Mouse (Mus musculus) bone marrow, adult 2 months (tissue): ENCODE results near the gene Cacna2d2. TPM values are rescaled to one million over a fixed set of nuclear protein-coding genes. Genes with fewer than 3 reads are reported as not detected.

Experiments
- H3K27ac ChIP-seq: fragments of 200-500 bp; 2 replicates; pipeline ENCODE4 v1.5.1; 2012; ENCODE audit warnings: low read depth, mild to moderate bottlenecking, control low read depth, inconsistent platforms, low read length; ENCODE audit not compliant: control insufficient read depth, poor library complexity, insufficient read depth
- H3K4me1 ChIP-seq: fragments of 200-500 bp; 2 replicates; pipeline ENCODE4 v1.6.1; 2011; ENCODE audit warnings: low read length; ENCODE audit not compliant: control insufficient read depth, insufficient read depth
- H3K4me3 ChIP-seq: fragments of 200-500 bp; replicated peaks from 2 replicates; pipeline ENCODE3; 2011; ENCODE audit warnings: mild to moderate bottlenecking, low read depth, low read length, control low read depth; ENCODE audit not compliant: control insufficient read depth
- CTCF ChIP-seq: fragments of 200-500 bp; IDR thresholded peaks from 2 replicates; pipeline ENCODE4 v1.5.1; 2011; ENCODE audit warnings: low read length, control low read depth; ENCODE audit not compliant: control insufficient read depth, insufficient read depth
- POLR2A ChIP-seq: fragments of 200-500 bp; IDR thresholded peaks from 2 replicates; pipeline ENCODE4 v1.6.1; 2011; ENCODE audit warnings: low read depth, mild to moderate bottlenecking, control low read depth, low read length, borderline replicate concordance; ENCODE audit not compliant: control insufficient read depth
- WGBS: fragments of 180-500 bp; shearing (Covaris S2); methylation state at CpG from one replicate; pipeline ENCODE4 v1.1.7; 2018; 5-methylcytosine and 5-hydroxymethylcytosine counted together
- polyA plus RNA-seq: library from polyadenylated mRNA; stranded (reverse); fragments of >200 nt; gene quantifications from 2 replicates; pipeline ENCODE4 v1.2.4, GENCODE M21; 2011; ENCODE audit warnings: low replicate concordance; ENCODE audit not compliant: missing spikeins, insufficient read depth, insufficient read length

The Cacna2d2 gene
- polyA plus RNA-seq, 1 experiment: not detected

DNA sequence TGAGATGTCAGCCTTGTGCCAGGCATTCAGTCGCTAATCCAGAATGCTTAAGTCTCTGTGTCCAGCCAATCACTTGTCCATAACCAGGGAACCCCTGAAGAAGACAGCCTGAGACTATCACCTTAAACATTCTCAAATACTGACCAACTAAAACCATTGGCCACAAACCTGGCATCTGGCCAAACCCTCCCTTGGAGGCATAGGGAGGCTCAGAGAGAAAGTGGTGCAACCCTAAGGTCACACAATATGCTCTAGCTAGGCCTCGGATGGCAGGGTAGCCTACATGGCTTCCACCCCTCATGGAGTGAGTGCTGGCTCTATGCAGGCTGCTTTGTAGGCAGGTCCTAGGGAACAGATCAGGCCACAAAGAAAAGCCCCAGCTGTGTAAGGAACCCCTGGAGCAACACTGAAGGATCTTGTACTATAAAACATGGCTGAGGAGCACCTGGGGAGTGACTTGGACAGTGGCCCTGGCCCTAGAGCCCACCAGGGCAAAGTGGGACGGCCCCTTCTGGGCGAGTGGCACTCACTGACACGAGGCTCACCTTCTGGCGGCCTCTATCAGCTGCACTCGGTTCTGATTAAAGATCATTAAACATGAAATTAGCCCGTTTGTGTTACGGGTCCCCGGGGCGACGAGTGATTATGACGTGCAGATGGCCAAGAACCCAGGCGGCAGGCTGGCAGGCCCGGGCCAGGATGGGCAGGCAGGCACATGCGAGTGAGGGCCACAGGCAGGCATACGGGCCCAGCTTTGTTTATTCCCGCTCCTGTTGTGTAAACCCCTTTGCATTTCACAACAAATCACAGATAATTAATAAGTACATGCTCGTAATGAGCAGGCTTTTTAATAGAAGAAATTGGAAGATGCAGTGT lies 105.5 kb downstream of the Cacna2d2 start:
- WGBS: 80% methylated on average over 19 of the region's 19 CpGs
- Histone ChIP-seq H3K4me3 (no peak overlapping the region), H3K27ac (no peak overlapping the region), H3K4me1 (no peaks in the 10 kb centered on the region)
- no peak for TF ChIP-seq CTCF
- no peak for TF ChIP-seq POLR2A

DNA sequence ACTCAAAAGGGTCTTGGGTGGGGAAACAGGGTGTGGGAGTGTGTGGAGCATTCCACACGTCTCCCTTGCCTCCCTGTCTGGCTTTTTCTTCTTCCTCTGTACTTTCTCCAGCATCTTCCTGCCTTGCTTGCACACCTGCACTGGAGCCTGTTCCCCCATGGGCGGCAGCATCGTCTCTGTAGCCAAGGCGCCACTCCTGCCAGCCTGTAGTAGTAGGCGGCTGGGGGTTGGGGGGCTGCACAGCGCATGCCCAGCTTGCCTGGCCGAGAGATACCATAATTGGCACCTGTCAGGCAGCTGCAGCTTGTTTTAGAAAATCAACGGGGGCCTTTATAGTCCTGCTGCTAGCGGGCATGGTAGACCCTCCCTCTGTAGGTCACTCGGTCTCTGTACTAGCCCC lies 108.9 kb downstream of the Cacna2d2 start:
- no peaks in the 10 kb centered on the region for H3K4me1 ChIP-seq
- no peak overlapping the region for H3K27ac ChIP-seq
- 52% methylated on average over 10 of the region's 10 CpGs for WGBS
- no peak for TF ChIP-seq POLR2A
- TF ChIP-seq CTCF: no peak
- H3K4me3 ChIP-seq: no peak overlapping the region

DNA sequence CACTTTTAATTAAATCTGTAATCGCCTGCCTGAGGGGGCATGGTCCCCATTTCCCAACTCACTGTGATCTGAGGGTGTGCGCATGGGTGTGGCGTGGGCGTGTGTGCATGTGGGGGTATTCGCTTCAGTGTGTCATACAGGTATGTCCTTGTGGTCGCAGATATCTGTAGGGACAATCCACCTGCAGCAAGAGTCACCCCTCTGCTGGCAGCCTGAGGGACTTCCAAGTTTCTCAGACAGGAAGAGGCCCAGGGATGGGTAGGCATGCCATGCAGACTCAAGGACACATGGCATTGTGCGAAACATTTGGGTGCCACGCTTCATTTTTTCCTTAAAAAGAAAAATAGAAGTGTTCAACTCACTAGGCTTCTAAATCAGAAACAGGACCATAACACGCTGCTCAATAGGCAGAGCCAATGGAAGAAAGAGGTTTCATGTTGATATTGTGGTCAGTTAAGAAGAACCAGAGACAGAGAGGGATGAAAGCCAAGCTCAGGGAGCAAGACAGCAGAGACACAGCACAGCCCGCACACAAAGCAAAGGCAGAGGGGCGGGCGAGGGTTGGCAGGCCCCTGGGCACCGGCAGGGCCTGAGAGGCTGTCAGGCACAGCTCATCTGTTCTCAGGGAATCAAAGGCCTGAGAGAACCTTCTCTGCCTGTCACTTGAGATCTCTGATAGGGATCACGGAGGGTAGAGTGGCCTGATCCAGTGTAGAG lies 111.1 kb downstream of the Cacna2d2 start:
- TF ChIP-seq POLR2A: no peak
- TF ChIP-seq CTCF: no peak
- 76% methylated on average over 14 of the region's 14 CpGs for WGBS

DNA sequence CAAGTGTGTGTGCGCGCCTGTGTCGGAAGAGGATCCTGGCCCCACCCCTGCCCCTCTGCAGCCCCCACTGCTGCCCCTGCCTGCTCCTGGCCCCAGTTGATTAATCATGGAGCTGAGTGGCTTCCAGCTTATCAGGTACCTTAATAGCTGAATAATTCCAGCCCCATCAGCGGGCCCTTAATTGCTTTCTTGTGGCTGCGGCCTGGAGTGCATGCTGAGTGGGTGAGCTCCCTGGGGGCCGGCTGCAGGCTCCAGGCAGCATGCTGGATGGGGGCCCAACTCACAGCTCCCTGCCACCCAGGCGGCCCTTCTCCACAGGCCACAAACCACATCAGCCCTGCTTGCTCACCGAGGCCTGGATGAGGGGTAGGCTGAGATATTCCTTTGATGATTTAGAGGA lies 112.0 kb downstream of the Cacna2d2 start:
- Histone ChIP-seq H3K4me1 (no peaks in the 10 kb centered on the region), H3K4me3 (no peak overlapping the region), H3K27ac (no peak overlapping the region)
- no peak for TF ChIP-seq CTCF
- no peak for TF ChIP-seq POLR2A
- WGBS: 79% methylated on average over 8 of the region's 8 CpGs

More for the DNA sequence above, 111.1 kb downstream of the Cacna2d2 start:
- Histone ChIP-seq H3K4me3 (no peak overlapping the region), H3K27ac (no peak overlapping the region), H3K4me1 (no peaks in the 10 kb centered on the region)

DNA sequence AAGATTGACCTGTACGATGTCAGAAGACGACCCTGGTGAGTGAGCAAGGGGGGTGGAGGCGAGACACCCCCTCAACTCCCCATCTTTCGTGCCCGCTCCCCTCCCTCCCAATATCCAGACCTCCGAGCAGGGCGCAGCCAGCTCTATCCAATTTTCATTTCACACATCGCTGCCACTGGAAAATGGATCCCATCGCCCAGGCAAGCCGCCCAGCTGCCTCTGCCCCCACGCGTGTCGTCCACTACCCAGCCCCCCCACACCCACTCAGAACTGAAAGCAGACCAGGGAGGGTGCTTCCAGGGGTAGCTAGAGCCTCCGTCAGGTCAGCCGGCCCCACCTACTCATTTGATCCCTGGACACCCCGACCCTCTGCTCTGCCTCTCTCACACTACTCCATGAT lies 112.9 kb downstream of the Cacna2d2 start:
- H3K4me1 ChIP-seq: no peaks in the 10 kb centered on the region
- H3K4me3 ChIP-seq: no peak overlapping the region
- TF ChIP-seq CTCF (no peak), POLR2A (no peak)
- no peak overlapping the region for H3K27ac ChIP-seq
- WGBS: 78% methylated on average over 16 of the region's 16 CpGs

DNA sequence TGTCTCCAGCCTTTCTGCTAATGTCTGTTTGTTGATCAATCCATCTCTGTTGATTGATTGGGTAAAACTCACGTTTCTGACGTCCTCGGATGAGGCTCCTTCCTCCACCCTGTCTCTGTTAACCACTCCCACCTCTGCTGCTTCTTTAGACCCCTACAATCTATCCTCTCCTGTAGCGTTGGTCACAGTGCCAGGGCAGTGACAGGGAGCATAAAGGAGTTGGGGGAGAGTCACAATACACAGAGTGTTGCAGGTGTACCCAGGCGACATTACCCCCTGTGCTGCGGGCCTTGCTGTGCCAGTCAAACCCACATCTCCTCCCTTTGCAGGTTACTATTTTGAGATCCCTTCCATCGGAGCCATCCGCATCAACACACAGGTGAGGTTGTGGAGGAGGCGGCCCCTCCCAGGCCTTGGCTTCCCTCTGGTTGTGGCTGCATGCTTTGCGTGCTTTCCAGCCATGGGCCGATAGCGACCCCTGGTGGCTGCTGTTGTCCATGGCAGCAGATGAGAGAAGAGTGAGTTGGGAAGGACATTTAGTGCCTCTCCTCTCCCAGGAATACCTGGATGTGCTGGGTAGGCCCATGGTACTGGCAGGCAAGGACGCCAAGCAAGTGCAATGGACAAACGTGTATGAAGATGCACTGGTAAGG lies 115.0 kb downstream of the Cacna2d2 start:
- 29% methylated on average over 14 of the region's 14 CpGs for whole genome bisulfite sequencing
- H3K4me3 ChIP-seq: no peak overlapping the region
- no peaks in the 10 kb centered on the region for H3K4me1 ChIP-seq
- no peak overlapping the region for H3K27ac ChIP-seq
- TF ChIP-seq POLR2A (no peak), CTCF (peak; percentile 97)

DNA sequence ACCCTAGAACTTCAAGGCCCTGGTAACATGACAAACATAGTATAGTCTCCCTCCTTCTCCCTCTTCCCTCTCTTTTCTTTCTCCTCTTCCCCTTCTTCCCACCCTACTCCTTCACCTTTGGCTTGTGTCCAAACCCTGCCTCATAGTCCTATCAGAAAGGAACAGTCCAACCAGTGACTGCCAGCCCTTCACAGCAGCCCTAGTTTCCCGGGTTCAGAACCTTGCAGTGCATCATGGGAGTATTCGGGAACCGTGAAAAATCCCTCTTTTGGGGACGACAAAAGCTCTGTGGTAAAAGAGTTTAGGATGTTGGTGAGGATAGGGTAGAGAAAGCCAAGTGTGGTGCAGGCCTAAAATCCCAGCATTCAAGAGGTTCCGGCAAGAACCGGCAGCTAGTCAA lies 120.9 kb downstream of the Cacna2d2 start:
- Histone ChIP-seq H3K4me1 (peaks cover 2% of the 10 kb centered on the region; the same call in 1 of the 2 replicates), H3K4me3 (no peak overlapping the region)

DNA sequence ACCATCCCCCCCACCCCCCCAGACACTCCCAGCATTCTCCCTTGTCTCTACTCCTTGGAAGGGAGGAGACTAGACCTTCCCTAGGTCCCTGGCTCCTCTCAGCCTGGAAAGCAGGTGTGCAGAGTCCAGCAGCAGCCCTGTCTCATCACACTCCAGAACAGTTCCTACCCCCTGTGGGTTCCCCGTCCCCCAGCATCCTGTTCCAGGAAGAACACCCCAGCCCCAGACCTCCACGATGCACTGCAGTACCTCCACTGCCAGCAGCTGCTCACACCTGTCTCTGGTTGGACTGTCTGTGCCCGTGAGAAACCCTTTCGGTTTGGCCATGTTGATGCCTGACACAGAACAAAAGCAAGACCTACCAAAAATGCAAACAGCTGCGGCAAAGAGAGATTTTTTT lies 121.8 kb downstream of the Cacna2d2 start:
- Histone ChIP-seq H3K27ac (no peak overlapping the region), H3K4me1 (peaks cover 2% of the 10 kb centered on the region; the same call in 1 of the 2 replicates), H3K4me3 (no peak overlapping the region)
- TF ChIP-seq CTCF (no peak), POLR2A (no peak)
- WGBS: 16% methylated on average over 5 of the region's 5 CpGs

More for the DNA sequence above, 120.9 kb downstream of the Cacna2d2 start:
- H3K27ac ChIP-seq: no peak overlapping the region
- TF ChIP-seq POLR2A (no peak), CTCF (no peak)
- 78% methylated on average over 6 of the region's 6 CpGs for WGBS
